Mouse (Mus musculus) brain, embryonic 14.5 days (tissue): ENCODE measurements around the gene Mthfsl. TPM values are rescaled to one million over a fixed set of nuclear protein-coding genes. Genes with fewer than 3 reads are reported as not detected.
"Not testable (repeated sequence)": the region's sequence is repeated elsewhere in the genome, so short reads cannot be mapped to it uniquely, and the experiment has no call there.

ENCODE experiments used
- DNase-seq: peaks from one replicate; pipeline ENCODE4 v3.0.0-alpha.2; 2011; ENCODE audit warnings: low read depth
- CTCF ChIP-seq: fragments of 200-500 bp; IDR thresholded peaks from 2 replicates; pipeline ENCODE4 v1.5.1; 2012; ENCODE audit warnings: inconsistent platforms, mild to moderate bottlenecking, moderate library complexity, borderline replicate concordance; ENCODE audit not compliant: insufficient read depth, insufficient read length; ENCODE audit errors: extremely low read depth
- POLR2A ChIP-seq: fragments of 200-500 bp; IDR thresholded peaks from 2 replicates; pipeline ENCODE4 v1.6.1; 2012; ENCODE audit warnings: mild to moderate bottlenecking, inconsistent platforms, borderline replicate concordance; ENCODE audit not compliant: poor library complexity, insufficient read depth, insufficient read length, severe bottlenecking; ENCODE audit errors: extremely low read depth
- polyA plus RNA-seq: library from polyadenylated mRNA; depleted of rRNA; stranded (reverse); fragments of >200 nt; gene quantifications from 2 replicates; pipeline ENCODE4 v1.2.3, GENCODE M21; 2012; rRNA removed

Gene Mthfsl
- polyA plus RNA-seq, 1 experiment, result 25.1 TPM

DNA sequence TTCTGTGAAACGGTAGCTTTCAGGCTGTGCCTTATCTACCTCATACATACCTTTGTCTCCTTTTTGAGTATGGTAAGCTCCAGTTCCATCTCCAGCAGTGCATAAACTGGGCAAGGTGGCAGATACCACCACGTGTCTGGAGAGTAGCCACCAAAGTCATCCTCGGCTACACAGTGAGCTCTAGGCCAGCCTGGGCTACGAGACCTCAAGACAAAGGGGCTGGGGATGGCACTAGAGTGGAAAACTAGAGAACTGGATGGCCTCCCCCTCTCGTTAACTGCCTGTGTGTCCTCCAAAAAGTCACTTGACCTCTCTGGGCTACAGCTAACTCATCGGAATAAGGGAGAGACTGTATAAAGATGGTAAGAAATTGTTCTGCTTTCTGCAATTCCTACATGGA is 10.8 kb downstream of the Mthfsl start:
- no peak for TF ChIP-seq POLR2A
- no peak for DNase-seq

DNA sequence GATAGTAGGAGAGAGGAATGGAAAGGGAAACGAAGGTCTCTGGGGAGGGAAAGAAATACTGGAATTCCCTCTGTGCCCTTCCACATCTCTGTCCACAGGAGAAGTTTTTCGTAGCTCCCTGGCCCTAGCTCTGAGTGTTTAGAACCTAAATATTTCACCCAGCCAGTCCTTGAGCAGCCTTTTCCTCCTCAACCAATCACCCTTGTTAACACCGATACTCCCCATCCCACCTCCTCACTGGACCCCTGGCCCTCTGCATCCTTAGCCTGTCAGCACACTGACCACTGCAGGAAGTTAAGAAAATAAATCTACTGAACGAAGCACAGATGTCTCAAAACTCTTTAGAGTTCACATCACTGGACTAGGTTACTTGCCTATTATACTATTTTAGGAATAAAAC is 13.4 kb downstream of the Mthfsl start:
- TF ChIP-seq POLR2A, result no peak
- TF ChIP-seq CTCF, result no peak
- DNase-seq, result no peak

- not testable (repeated sequence) for DNase-seq
These were observed 14.9 kb downstream of the Mthfsl start for GRCm38 (mm10) chr9:88705157-88705556.

DNA sequence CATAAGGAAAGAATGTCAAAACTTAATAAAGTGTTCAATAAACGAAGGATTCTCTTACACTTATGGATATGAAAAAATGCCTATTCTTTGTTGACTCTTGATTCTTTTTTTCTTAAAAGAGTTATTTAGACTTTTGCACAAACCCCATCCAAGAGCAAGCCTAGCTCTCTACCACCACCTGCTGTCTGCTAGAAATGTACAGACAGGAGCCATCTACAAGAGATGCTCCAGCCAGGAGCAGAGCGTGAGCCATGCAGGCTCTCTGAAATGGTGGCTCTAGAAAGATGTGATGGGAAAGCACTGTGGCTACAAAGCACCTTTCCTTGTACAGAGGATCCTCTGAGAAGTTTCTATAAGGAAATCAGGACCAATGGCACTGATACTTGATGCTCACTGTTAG is 21.4 kb downstream of the Mthfsl start:
- not testable (repeated sequence) for DNase-seq

- DNase-seq, result not testable (repeated sequence)
These were observed 28.8 kb downstream of the Mthfsl start for GRCm38 (mm10) chr9:88691307-88691706.

GRCm38 (mm10) chr9:88689451-88689850 is 30.6 kb downstream of the Mthfsl start:
- DNase-seq, result not testable (repeated sequence)

GRCm38 (mm10) chr9:88686719-88687118 is 33.4 kb downstream of the Mthfsl start:
- not testable (repeated sequence) for DNase-seq

- not testable (repeated sequence) for DNase-seq
These were observed 61.8 kb downstream of the Mthfsl start for GRCm38 (mm10) chr9:88658341-88658740.

DNA sequence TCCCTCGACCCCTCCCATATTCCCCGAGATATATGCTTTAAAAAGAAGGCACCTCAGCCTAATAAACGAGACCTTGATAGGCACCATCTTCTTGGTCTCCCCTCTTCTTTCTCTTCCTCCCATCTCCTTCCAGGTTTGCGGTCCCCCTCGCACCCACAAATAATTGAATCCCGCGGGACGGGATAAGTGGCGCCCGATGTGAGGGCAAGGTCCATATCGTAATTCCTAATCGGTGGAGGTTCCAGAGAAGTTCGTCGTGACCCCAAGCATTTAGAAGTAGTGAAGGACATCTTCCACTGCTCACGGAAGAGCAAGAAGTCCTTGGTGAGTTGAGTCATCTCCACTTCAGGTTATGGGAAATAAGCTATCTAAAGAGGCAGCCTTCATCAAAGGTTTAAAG is 69.4 kb downstream of the Mthfsl start:
- DNase-seq, result not testable (repeated sequence)

Other genes starting within 250 kb of the Mthfsl start
- 34.3 and 75.7 TPM in 2 replicates for gene Syncrip, start 237.7 kb downstream of the Mthfsl start, polyA plus RNA-seq
- gene Zfp949, start 172.3 kb downstream of the Mthfsl start, polyA plus RNA-seq, result 11.0 and 13.9 TPM in 2 replicates
- gene Trim43a, start 139.4 kb downstream of the Mthfsl start, polyA plus RNA-seq, result 0.05 and 0.51 TPM in 2 replicates
- 0.14 TPM in 1 of 2 replicates, not detected in the other for gene Bcl2a1d, start 11.6 kb upstream of the Mthfsl start, polyA plus RNA-seq
- not detected in 2 replicates for gene Trim43c, start 118.9 kb upstream of the Mthfsl start, polyA plus RNA-seq
- gene Bcl2a1a, start 236.6 kb upstream of the Mthfsl start, polyA plus RNA-seq, result not detected in 2 replicates